ENCODE assay signal across 9 mouse cellular contexts in the genomic region with DNA sequence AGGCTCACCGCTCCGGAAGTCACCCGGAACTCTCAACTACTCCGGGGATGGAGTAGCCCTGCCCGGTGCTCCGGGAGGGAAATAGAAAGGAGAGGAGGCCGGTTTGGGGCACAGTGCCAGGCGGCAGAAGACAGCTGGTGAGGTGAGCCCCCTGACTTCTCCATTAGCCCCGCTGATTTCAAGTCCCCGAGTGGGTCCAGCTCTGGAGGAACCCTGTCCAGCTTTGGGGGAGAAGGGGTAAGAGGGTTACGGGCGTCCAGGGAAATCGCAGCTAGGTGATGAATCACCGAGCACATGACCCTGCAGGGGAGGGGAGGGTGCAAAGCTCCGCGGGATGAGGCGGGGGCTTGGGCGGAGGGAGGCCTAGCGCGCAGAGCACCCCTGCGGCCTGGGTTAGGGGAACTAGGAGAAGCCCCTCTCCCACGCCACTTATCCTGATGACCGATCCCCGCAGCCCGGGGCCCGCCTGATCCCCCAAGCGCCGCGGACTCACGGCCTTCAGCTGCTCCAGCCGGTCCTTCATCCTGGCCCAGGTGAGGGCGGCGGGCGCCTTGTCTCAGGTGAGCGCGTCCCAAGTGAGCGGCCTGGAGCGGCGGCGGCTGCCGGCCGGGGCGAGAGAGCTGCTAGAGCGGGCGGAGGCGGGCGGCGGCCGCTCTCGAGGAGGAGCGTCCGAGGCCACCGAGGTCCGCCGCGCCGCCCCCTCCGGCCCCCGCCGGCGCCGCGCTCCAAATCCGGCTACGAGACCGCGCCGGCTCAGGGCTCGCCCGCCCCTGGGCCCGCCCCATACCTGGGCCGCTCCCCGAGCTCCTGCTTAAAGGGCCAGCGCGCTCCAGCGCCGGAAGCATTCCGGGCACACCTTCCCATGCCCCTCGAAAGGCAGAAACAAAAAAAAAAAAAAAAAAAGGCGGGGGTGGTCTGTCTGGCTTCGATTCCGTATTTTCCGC. TPM values are rescaled to one million over a fixed set of nuclear protein-coding genes. Genes with fewer than 3 reads are reported as not detected.
DNase-seq lines count a peak whose midpoint lies in the region; ATAC-seq lines count a peak whose summit lies in the region.
"Had no signal": no experiment of that assay in that cellular context is flagged by ENCODE, and none has a peak within 500 bp of the region (broad histone marks: within the 10 kb centered on the region; RNA-seq: fewer than 3 reads in every experiment).

No protein-coding gene starts in this region.

- peaks cover 19% of the 10 kb centered on the region for H3K4me1 ChIP-seq in hindbrain, embryonic 14.5 days (replicated peaks; ENCODE audit: control insufficient read depth, insufficient read depth, low read length)

- peak overlapping the region; percentile 20; the same call in 1 of the 2 replicates for H3K27ac ChIP-seq in hindbrain, embryonic 14.5 days

- peak; percentile 81 to 92 for DNase-seq in adrenal gland, adult (ENCODE audit: inconsistent age in 2 of 2, low spot score in 1 of 2)
- peak; percentile 75 to 82 for DNase-seq in cerebellum, postnatal 14 days
- DNase-seq in gastrocnemius, adult 18-20 months (ENCODE audit: low spot score): peak; percentile 33
- peak; percentile 34 for DNase-seq in hindbrain, embryonic 14.5 days (ENCODE audit: low spot score)
- peak; percentile 12 for DNase-seq in left cerebral cortex, adult 11 months (ENCODE audit: low spot score)
- peak; percentile 75 for DNase-seq in lung, postnatal 25 days (ENCODE audit: low spot score)
- DNase-seq in retina, adult 2 months (ENCODE audit: low read depth, low spot score): peak; percentile 62

- H3K4me3 ChIP-seq in hindbrain, embryonic 14.5 days (replicated peaks; ENCODE audit: low read length): peak overlapping the region; percentile 87

- H3K9ac ChIP-seq in hindbrain, embryonic 14.5 days: peak overlapping the region; percentile 82

- no peaks in the 10 kb centered on the region for H3K36me3 ChIP-seq in hindbrain, embryonic 14.5 days (replicated peaks; ENCODE audit: control insufficient read depth, insufficient read depth)

- H3K9me3 ChIP-seq in hindbrain, embryonic 14.5 days (ENCODE audit: control insufficient read depth, low read length): no peaks in the 10 kb centered on the region

- ATAC-seq in hindbrain, embryonic 14.5 days (ENCODE audit: low FRiP score): peak; percentile 84
- no peak for ATAC-seq in megakaryocyte-erythroid progenitor cell, adult 5-6 weeks (replicated peaks; ENCODE audit: low FRiP score, low TSS enrichment, poor library complexity, severe bottlenecking)

- WGBS in hindbrain, embryonic 14.5 days: under 1% methylated on average over 38 of the region's 83 CpGs

- peak overlapping the region; percentile 80 for H3K4me2 ChIP-seq in hindbrain, embryonic 14.5 days (replicated peaks)

- H3K27me3 ChIP-seq in hindbrain, embryonic 14.5 days (ENCODE audit: control insufficient read depth, insufficient read depth, low read length): peaks cover 37% of the 10 kb centered on the region

RNA-seq across cellular contexts. Expression of a gene that starts 0.7 kb away (rescaled TPM):
- total RNA-seq in gastrocnemius, adult 18-20 months (2021): 1 to 10 TPM; 1.7 to 1.8 TPM
- polyA plus RNA-seq in hindbrain, embryonic 14.5 days (2014; fragmentation: Nextera tagmentation; extraction: Ambion mirVana): 20.3 and 20.6 TPM in 2 replicates
- total RNA-seq in megakaryocyte-erythroid progenitor cell, adult 5-6 weeks (2014; fragmentation: Nextera tagmentation): 5.6 and 8.0 TPM in 2 replicates
- total RNA-seq in megakaryocyte-erythroid progenitor cell, adult 5-6 weeks (2017): 6.2 and 16.5 TPM in 2 replicates

RNA-seq across cellular contexts. Expression of a gene that starts 20.5 kb away (rescaled TPM):
- not detected for total RNA-seq in gastrocnemius, adult 18-20 months (2021)
- polyA plus RNA-seq in hindbrain, embryonic 14.5 days (2014; fragmentation: Nextera tagmentation; extraction: Ambion mirVana): 0.08 TPM in 1 of 2 replicates, not detected in the other
- total RNA-seq in megakaryocyte-erythroid progenitor cell, adult 5-6 weeks (2014; fragmentation: Nextera tagmentation): not detected in 2 replicates
- 0.28 TPM in 1 of 2 replicates, not detected in the other for total RNA-seq in megakaryocyte-erythroid progenitor cell, adult 5-6 weeks (2017)
- polyA plus RNA-seq: large intestine, adult 2 months had no signal

RNA-seq across cellular contexts. Expression of a gene that starts 42.4 kb away (rescaled TPM):
- not detected for total RNA-seq in gastrocnemius, adult 18-20 months (2021)
- not detected in 2 replicates for polyA plus RNA-seq in hindbrain, embryonic 14.5 days (2014; fragmentation: Nextera tagmentation; extraction: Ambion mirVana)
- not detected in 2 replicates for total RNA-seq in megakaryocyte-erythroid progenitor cell, adult 5-6 weeks (2014; fragmentation: Nextera tagmentation)
- total RNA-seq in megakaryocyte-erythroid progenitor cell, adult 5-6 weeks (2017): not detected in 2 replicates
- polyA plus RNA-seq: large intestine, adult 2 months had no signal

RNA-seq across cellular contexts. Expression of a gene that starts 48.3 kb away (rescaled TPM):
- 10 to 100 TPM; 60.5 to 63.2 TPM for total RNA-seq in gastrocnemius, adult 18-20 months (2021)
- polyA plus RNA-seq in hindbrain, embryonic 14.5 days (2014; fragmentation: Nextera tagmentation; extraction: Ambion mirVana): 50.8 and 53.1 TPM in 2 replicates
- total RNA-seq in megakaryocyte-erythroid progenitor cell, adult 5-6 weeks (2014; fragmentation: Nextera tagmentation): 73.6 and 85.5 TPM in 2 replicates
- total RNA-seq in megakaryocyte-erythroid progenitor cell, adult 5-6 weeks (2017): 112 and 131 TPM in 2 replicates

RNA-seq across cellular contexts. Expression of a gene that starts 56.4 kb away (rescaled TPM):
- not detected for total RNA-seq in gastrocnemius, adult 18-20 months (2021)
- not detected in 2 replicates for polyA plus RNA-seq in hindbrain, embryonic 14.5 days (2014; fragmentation: Nextera tagmentation; extraction: Ambion mirVana)
- total RNA-seq in megakaryocyte-erythroid progenitor cell, adult 5-6 weeks (2014; fragmentation: Nextera tagmentation): not detected in 2 replicates
- total RNA-seq in megakaryocyte-erythroid progenitor cell, adult 5-6 weeks (2017): not detected in 2 replicates
- polyA plus RNA-seq: large intestine, adult 2 months had no signal

Comparison
In these comparisons a context has a peak if more than half of its experiments do, and no peak if none do; other contexts are left out.
1. DNase-seq: peak in every context shown above with its lines; median percentile 86 in adrenal gland, adult; 78 in cerebellum, postnatal 14 days; 75 in lung, postnatal 25 days; 62 in retina, adult 2 months; 34 in hindbrain, embryonic 14.5 days; 33 in gastrocnemius, adult 18-20 months; 12 in left cerebral cortex, adult 11 months.